24 mouse cellular contexts compared by ENCODE assay signal in the genomic region with DNA sequence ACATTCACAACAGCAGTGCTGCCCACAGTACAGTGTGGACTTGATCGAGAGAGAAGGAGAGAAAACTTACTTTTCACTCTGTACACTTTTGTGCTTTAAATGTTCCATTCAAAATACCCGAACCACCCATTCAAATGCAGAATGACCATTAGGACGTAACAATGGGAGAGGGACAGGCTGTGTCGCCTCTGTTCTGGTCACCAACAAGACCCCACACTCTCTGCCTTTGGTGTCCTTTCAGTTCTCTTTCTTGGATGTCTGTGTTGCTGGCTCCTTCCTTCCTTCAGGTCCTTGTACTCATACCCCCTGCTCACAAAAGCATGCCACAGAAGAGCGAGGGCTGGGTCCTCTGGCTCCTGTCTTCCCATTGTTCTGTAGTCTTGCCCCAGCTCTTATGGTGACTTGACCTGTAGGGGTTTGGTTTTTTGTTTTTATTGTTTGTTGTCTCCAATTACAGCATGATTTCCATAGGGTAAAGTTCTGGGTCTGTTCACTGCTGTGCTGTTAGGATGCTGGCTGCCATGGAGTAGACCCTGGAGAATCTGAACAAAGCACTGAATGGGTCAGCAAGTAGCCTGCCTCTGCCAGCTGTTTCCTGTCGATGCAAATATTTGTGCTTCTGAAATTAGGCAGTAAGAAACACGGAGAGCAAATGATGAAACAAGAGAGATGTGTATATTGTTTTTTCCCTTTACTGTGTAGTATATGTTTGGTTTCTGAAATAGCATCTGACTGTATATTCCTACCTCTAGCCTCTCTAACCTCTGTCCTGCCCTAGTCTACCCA. TPM values are rescaled to one million over a fixed set of nuclear protein-coding genes. Genes with fewer than 3 reads are reported as not detected.
DNase-seq lines count a peak whose midpoint lies in the region; ATAC-seq lines count a peak whose summit lies in the region.
"Had no signal": no experiment of that assay in that cellular context is flagged by ENCODE, and none has a peak within 500 bp of the region (broad histone marks: within the 10 kb centered on the region; RNA-seq: fewer than 3 reads in every experiment).

No protein-coding gene starts in this region.

- ATAC-seq in hindbrain, embryonic 12.5 days (ENCODE audit: low FRiP score) = no peak
- no peak for ATAC-seq in hindbrain, embryonic 13.5 days (ENCODE audit: low FRiP score)
- ATAC-seq in neural tube, embryonic 14.5 days (ENCODE audit: low read depth) = no peak
- ATAC-seq in frontal cortex, adult (ENCODE audit: low TSS enrichment) = no peak
- ATAC-seq: activated CD4-positive, CD25-positive, alpha-beta regulatory T cell, adult 4 months; forebrain, embryonic 16.5 days had no signal

- peaks cover 76% of the 10 kb centered on the region for H3K36me3 ChIP-seq in hindbrain, embryonic 12.5 days
- peaks cover 85% of the 10 kb centered on the region for H3K36me3 ChIP-seq in hindbrain, embryonic 13.5 days
- peaks cover 46% of the 10 kb centered on the region for H3K36me3 ChIP-seq in neural tube, embryonic 14.5 days (ENCODE audit: control insufficient read depth, insufficient read depth, low read length)

- H3K27ac ChIP-seq in hindbrain, embryonic 12.5 days = no peak overlapping the region
- no peak overlapping the region for H3K27ac ChIP-seq in hindbrain, embryonic 13.5 days
- H3K27ac ChIP-seq in neural tube, embryonic 14.5 days (ENCODE audit: low read depth, low read length) = peak overlapping the region; percentile 23; the same call in 1 of the 2 replicates
- H3K27ac ChIP-seq: embryonic facial prominence, embryonic 12.5 days; kidney, embryonic 15.5 days; midbrain, embryonic 12.5 days; stomach, embryonic 15.5 days had no signal

- no peak overlapping the region for H3K4me3 ChIP-seq in hindbrain, embryonic 12.5 days
- H3K4me3 ChIP-seq in hindbrain, embryonic 13.5 days = no peak overlapping the region
- no peak overlapping the region for H3K4me3 ChIP-seq in neural tube, embryonic 14.5 days (ENCODE audit: low read depth, low read length)
- H3K4me3 ChIP-seq: embryonic facial prominence, embryonic 12.5 days; kidney, embryonic 15.5 days; midbrain, embryonic 12.5 days; stomach, embryonic 15.5 days had no signal

- H3K9me3 ChIP-seq in hindbrain, embryonic 12.5 days (replicated peaks) = no peaks in the 10 kb centered on the region
- H3K9me3 ChIP-seq in hindbrain, embryonic 13.5 days = no peaks in the 10 kb centered on the region
- H3K9me3 ChIP-seq in neural tube, embryonic 14.5 days (ENCODE audit: control insufficient read depth, low read length) = no peaks in the 10 kb centered on the region
- H3K9me3 ChIP-seq: embryonic facial prominence, embryonic 12.5 days; kidney, embryonic 15.5 days; midbrain, embryonic 12.5 days; stomach, embryonic 15.5 days had no signal

- peaks cover 5% of the 10 kb centered on the region; the same call in 1 of the 2 replicates for H3K4me1 ChIP-seq in hindbrain, embryonic 12.5 days
- 0 out of 2 replicates have a peak, but pooled peaks cover 3% of the 10 kb centered on the region for H3K4me1 ChIP-seq in hindbrain, embryonic 13.5 days (replicated peaks)
- H3K4me1 ChIP-seq in neural tube, embryonic 14.5 days (ENCODE audit: control insufficient read depth, insufficient read depth, low read length) = 0 out of 2 replicates have a peak, but pooled peaks cover 9% of the 10 kb centered on the region
- H3K4me1 ChIP-seq: embryonic facial prominence, embryonic 12.5 days; midbrain, embryonic 12.5 days; stomach, embryonic 15.5 days had no signal

- DNase-seq in neural tube, embryonic 10.5 days (ENCODE audit: extremely low spot score, low spot score) = no peak
- DNase-seq in R1 (ENCODE audit: low read depth, low spot score) = peak; percentile 50
- DNase-seq in urinary bladder, postnatal 36 days (ENCODE audit: low spot score in 2 of 2) = no peak
- DNase-seq: adrenal gland, adult 2 months; adrenal gland, postnatal 36 days; B cell, adult 2 months; cerebellum, adult 2 months; cerebellum, postnatal 14 days; gastrocnemius, postnatal 10 days; heart, postnatal 14 days; kidney, adult 18-20 months; kidney, postnatal 25 days; lung, postnatal 36 days; right cerebral cortex, postnatal 25 days had no signal

- WGBS in hindbrain, embryonic 12.5 days = 37% methylated on average over 7 of the region's 7 CpGs
- WGBS in hindbrain, embryonic 13.5 days = 32% methylated on average over 7 of the region's 7 CpGs
- WGBS in neural tube, embryonic 14.5 days = 30% methylated on average over 7 of the region's 7 CpGs

- 0 out of 2 replicates have a peak overlapping the region, but pooled peaks have one; percentile 18 for H3K9ac ChIP-seq in hindbrain, embryonic 12.5 days
- H3K9ac ChIP-seq in hindbrain, embryonic 13.5 days = no peak overlapping the region
- no peak overlapping the region for H3K9ac ChIP-seq in neural tube, embryonic 14.5 days (replicated peaks; ENCODE audit: low read depth, low read length)
- H3K9ac ChIP-seq: embryonic facial prominence, embryonic 12.5 days; kidney, embryonic 15.5 days; midbrain, embryonic 12.5 days; stomach, embryonic 15.5 days had no signal

- no peaks in the 10 kb centered on the region for H3K27me3 ChIP-seq in hindbrain, embryonic 12.5 days
- H3K27me3 ChIP-seq in hindbrain, embryonic 13.5 days = no peaks in the 10 kb centered on the region
- no peaks in the 10 kb centered on the region for H3K27me3 ChIP-seq in neural tube, embryonic 14.5 days (ENCODE audit: control insufficient read depth, insufficient read depth, low read length)
- H3K27me3 ChIP-seq: embryonic facial prominence, embryonic 12.5 days; kidney, embryonic 15.5 days; midbrain, embryonic 12.5 days; stomach, embryonic 15.5 days had no signal

- H3K4me2 ChIP-seq in hindbrain, embryonic 12.5 days (replicated peaks) = no peak overlapping the region
- H3K4me2 ChIP-seq in hindbrain, embryonic 13.5 days = no peak overlapping the region
- H3K4me2 ChIP-seq in neural tube, embryonic 14.5 days (ENCODE audit: low read depth, low read length) = no peak overlapping the region
- H3K4me2 ChIP-seq: embryonic facial prominence, embryonic 12.5 days; kidney, embryonic 15.5 days; midbrain, embryonic 12.5 days; stomach, embryonic 15.5 days had no signal

RNA-seq across cellular contexts. Expression of a gene that starts 10.5 kb away (rescaled TPM):
- polyA plus RNA-seq in hindbrain, embryonic 12.5 days (2016; fragmentation: Nextera tagmentation; extraction: Ambion mirVana) = 29.2 and 31.1 TPM in 2 replicates
- 30.9 and 32.6 TPM in 2 replicates for polyA plus RNA-seq in hindbrain, embryonic 13.5 days (2015; fragmentation: Nextera tagmentation; extraction: Ambion mirVana)
- 24.9 and 27.5 TPM in 2 replicates for polyA plus RNA-seq in neural tube, embryonic 14.5 days (2014; fragmentation: Nextera tagmentation; extraction: Ambion mirVana)

RNA-seq across cellular contexts. Expression of a gene that starts 32.9 kb away (rescaled TPM):
- 33.8 and 34.0 TPM in 2 replicates for polyA plus RNA-seq in hindbrain, embryonic 12.5 days (2016; fragmentation: Nextera tagmentation; extraction: Ambion mirVana)
- 27.1 and 27.8 TPM in 2 replicates for polyA plus RNA-seq in hindbrain, embryonic 13.5 days (2015; fragmentation: Nextera tagmentation; extraction: Ambion mirVana)
- 19.0 and 23.8 TPM in 2 replicates for polyA plus RNA-seq in neural tube, embryonic 14.5 days (2014; fragmentation: Nextera tagmentation; extraction: Ambion mirVana)
